Mouse (Mus musculus): Measurements from ENCODE around the gene Prkcd.

- no peak for TF ChIP-seq CTCF (IDR thresholded peaks at IDR 0.05; ENCODE audit: low read depth)
- TF ChIP-seq EP300 (IDR thresholded peaks at IDR 0.05; ENCODE audit: low read depth), result no peak
These were observed 28.9 kb downstream of the Prkcd start for GRCm38 (mm10) chr14:30597142-30597541.

All from heart, postnatal 0 days (tissue).